Mouse (Mus musculus): ENCODE measurements around the gene 1700001C19Rik.

- no peak for TF ChIP-seq CTCF (IDR thresholded peaks at IDR 0.05; ENCODE audit: low read depth)
- TF ChIP-seq EP300 (optimal IDR thresholded peaks at IDR 0.05) = no peak
These were observed 24.5 kb upstream of the 1700001C19Rik start for GRCm38 (mm10) chr17:47461688-47462087.
